Mouse (Mus musculus): ENCODE data around the gene Gm49320. TPM values are rescaled to one million over a fixed set of nuclear protein-coding genes. Genes with fewer than 3 reads are reported as not detected.

The Gm49320 gene
- polyA plus RNA-seq, 1 experiment, result 1.2 TPM

- H3K27me3 ChIP-seq (ENCODE audit: control insufficient read depth, insufficient read depth, low read length), result peaks cover 3% of the 10 kb centered on the region; the same call in 1 of the 2 replicates
- H3K4me1 ChIP-seq (ENCODE audit: control insufficient read depth, insufficient read depth, insufficient read length), result no peaks in the 10 kb centered on the region
- 19% methylated on average over 33 of the region's 33 CpGs for WGBS
- H3K36me3 ChIP-seq (ENCODE audit: control insufficient read depth, insufficient read depth, low read length), result no peaks in the 10 kb centered on the region
- no peak for DNase-seq (ENCODE audit: low read depth in 1 of 2, low spot score in 2 of 2)
- H3K4me3 ChIP-seq (ENCODE audit: extremely low read depth, insufficient read depth, insufficient read length), result no peak within 1 kb of the TSS
- no peak within 1 kb of the TSS for H3K27ac ChIP-seq (ENCODE audit: insufficient read depth, low read length)
- TF ChIP-seq POLR2A (IDR thresholded peaks at IDR 0.05; ENCODE audit: low read depth, low read length), result no peak
These were observed 11.8 kb upstream of the Gm49320 start, which contains the start of gene Lrrc8e for GRCm38 (mm10) chr8:4226739-4227347. Gene Lrrc8e (plus strand): TSS chr8:4226827.

- TF ChIP-seq CTCF (IDR thresholded peaks at IDR 0.05; ENCODE audit: extremely low read depth, insufficient read depth, insufficient read length, insufficient replicate concordance), result no peak
- TF ChIP-seq POLR2A (IDR thresholded peaks at IDR 0.05; ENCODE audit: low read depth, low read length), result no peak
- H3K27ac ChIP-seq (ENCODE audit: insufficient read depth, low read length), result no peak overlapping the region
- H3K4me3 ChIP-seq (ENCODE audit: extremely low read depth, insufficient read depth, insufficient read length), result no peak overlapping the region
- no peak for DNase-seq (ENCODE audit: low read depth in 1 of 2, low spot score in 2 of 2)
- H3K36me3 ChIP-seq (ENCODE audit: control insufficient read depth, insufficient read depth, low read length), result no peaks in the 10 kb centered on the region
- 88% methylated on average over 4 of the region's 4 CpGs for WGBS
- no peaks in the 10 kb centered on the region for H3K4me1 ChIP-seq (ENCODE audit: control insufficient read depth, insufficient read depth, insufficient read length)
- peaks cover 3% of the 10 kb centered on the region; the same call in 1 of the 2 replicates for H3K27me3 ChIP-seq (ENCODE audit: control insufficient read depth, insufficient read depth, low read length)
These were observed 10.7 kb upstream of the Gm49320 start for GRCm38 (mm10) chr8:4227919-4228318.

- no peak overlapping the region for H3K4me3 ChIP-seq (ENCODE audit: extremely low read depth, insufficient read depth, insufficient read length)
- H3K4me1 ChIP-seq (ENCODE audit: control insufficient read depth, insufficient read depth, insufficient read length), result no peaks in the 10 kb centered on the region
- peaks cover 3% of the 10 kb centered on the region; the same call in 1 of the 2 replicates for H3K27me3 ChIP-seq (ENCODE audit: control insufficient read depth, insufficient read depth, low read length)
- no peaks in the 10 kb centered on the region for H3K36me3 ChIP-seq (ENCODE audit: control insufficient read depth, insufficient read depth, low read length)
- TF ChIP-seq POLR2A (IDR thresholded peaks at IDR 0.05; ENCODE audit: low read depth, low read length), result no peak
- no peak for TF ChIP-seq CTCF (IDR thresholded peaks at IDR 0.05; ENCODE audit: extremely low read depth, insufficient read depth, insufficient read length, insufficient replicate concordance)
- WGBS, result 82% methylated on average over 5 of the region's 5 CpGs
- no peak for DNase-seq (ENCODE audit: low read depth in 1 of 2, low spot score in 2 of 2)
- no peak overlapping the region for H3K27ac ChIP-seq (ENCODE audit: insufficient read depth, low read length)
These were observed 8.9 kb upstream of the Gm49320 start for GRCm38 (mm10) chr8:4229784-4230183.

- 72% methylated on average over 10 of the region's 10 CpGs for WGBS
- no peak overlapping the region for H3K4me3 ChIP-seq (ENCODE audit: extremely low read depth, insufficient read depth, insufficient read length)
- H3K27me3 ChIP-seq (ENCODE audit: control insufficient read depth, insufficient read depth, low read length), result peaks cover 3% of the 10 kb centered on the region; the same call in 1 of the 2 replicates
- DNase-seq (ENCODE audit: low read depth in 1 of 2, low spot score in 2 of 2), result no peak
- H3K27ac ChIP-seq (ENCODE audit: insufficient read depth, low read length), result no peak overlapping the region
- no peaks in the 10 kb centered on the region for H3K36me3 ChIP-seq (ENCODE audit: control insufficient read depth, insufficient read depth, low read length)
- no peak for TF ChIP-seq POLR2A (IDR thresholded peaks at IDR 0.05; ENCODE audit: low read depth, low read length)
- TF ChIP-seq CTCF (IDR thresholded peaks at IDR 0.05; ENCODE audit: extremely low read depth, insufficient read depth, insufficient read length, insufficient replicate concordance), result no peak
- H3K4me1 ChIP-seq (ENCODE audit: control insufficient read depth, insufficient read depth, insufficient read length), result no peaks in the 10 kb centered on the region
These were observed 7.9 kb upstream of the Gm49320 start for GRCm38 (mm10) chr8:4230612-4231351.

- H3K36me3 ChIP-seq (ENCODE audit: control insufficient read depth, insufficient read depth, low read length), result 0 out of 2 replicates have a peak, but pooled peaks cover 2% of the 10 kb centered on the region
- 21% methylated on average over 15 of the region's 15 CpGs for whole genome bisulfite sequencing
- TF ChIP-seq POLR2A (IDR thresholded peaks at IDR 0.05; ENCODE audit: low read depth, low read length), result no peak
- DNase-seq (ENCODE audit: low read depth in 1 of 2, low spot score in 2 of 2), result no peak
- no peaks in the 10 kb centered on the region for H3K27me3 ChIP-seq (ENCODE audit: control insufficient read depth, insufficient read depth, low read length)
- peaks cover 6% of the 10 kb centered on the region; the same call in 1 of the 2 replicates for H3K4me1 ChIP-seq (ENCODE audit: control insufficient read depth, insufficient read depth, insufficient read length)
- H3K27ac ChIP-seq (ENCODE audit: insufficient read depth, low read length), result peak overlapping the region; percentile 85
- peak overlapping the region; percentile 77 for H3K4me3 ChIP-seq (ENCODE audit: extremely low read depth, insufficient read depth, insufficient read length)
These were observed 741 bp upstream of the Gm49320 start for GRCm38 (mm10) chr8:4237814-4238433.

GRCm38 (mm10) chr8:4239193-4239890 lies 677 bp downstream of the Gm49320 start:
- no peak for DNase-seq (ENCODE audit: low read depth in 1 of 2, low spot score in 2 of 2)
- WGBS, result 6% methylated on average over 19 of the region's 19 CpGs
- Histone ChIP-seq H3K36me3 (ENCODE audit: control insufficient read depth, insufficient read depth, low read length) (peaks cover 14% of the 10 kb centered on the region), H3K27ac (ENCODE audit: insufficient read depth, low read length) (peak overlapping the region; percentile 94), H3K4me3 (ENCODE audit: extremely low read depth, insufficient read depth, insufficient read length) (peak overlapping the region; percentile 92), H3K27me3 (ENCODE audit: control insufficient read depth, insufficient read depth, low read length) (no peaks in the 10 kb centered on the region), H3K4me1 (ENCODE audit: control insufficient read depth, insufficient read depth, insufficient read length) (peaks cover 6% of the 10 kb centered on the region; the same call in 1 of the 2 replicates)
- TF ChIP-seq CTCF (IDR thresholded peaks at IDR 0.05; ENCODE audit: extremely low read depth, insufficient read depth, insufficient read length, insufficient replicate concordance), result no peak
- TF ChIP-seq POLR2A (IDR thresholded peaks at IDR 0.05; ENCODE audit: low read depth, low read length), result no peak

Measured in spleen, adult 2 months (tissue).